Mouse (Mus musculus): ENCODE data around the gene Pdcd7.

GRCm38 (mm10) chr9:65372449-65372848 lies 26.5 kb downstream of the Pdcd7 start:
- TF ChIP-seq GATA1 (IDR thresholded peaks at IDR 0.05; ENCODE audit: low read length) (no peak), TAL1 (IDR thresholded peaks at IDR 0.05; ENCODE audit: low read length) (no peak)

Measured in erythroblast, embryonic 14.5 days (primary cell).